Mouse (Mus musculus): ENCODE data around the gene Bcat2.

Bcat2 gene

GRCm38 (mm10) chr7:45587631-45588592 lies 18.0 kb downstream of the Bcat2 start:
- no peak for DNase-seq (ENCODE audit: low read depth, low spot score)

- peak; percentile 97 for DNase-seq (ENCODE audit: low read depth, low spot score)
These were observed 19.2 kb downstream of the Bcat2 start for GRCm38 (mm10) chr7:45589173-45589572.

- no peak for DNase-seq (ENCODE audit: low read depth, low spot score)
These were observed 19.9 kb downstream of the Bcat2 start for GRCm38 (mm10) chr7:45589898-45590297.

- DNase-seq (ENCODE audit: low read depth, low spot score) = peak; percentile 51
These were observed 20.9 kb downstream of the Bcat2 start for GRCm38 (mm10) chr7:45590874-45591273.

- no peak for DNase-seq (ENCODE audit: low read depth, low spot score)
These were observed 21.9 kb downstream of the Bcat2 start for GRCm38 (mm10) chr7:45591880-45592279.

GRCm38 (mm10) chr7:45593118-45593815 lies 23.3 kb downstream of the Bcat2 start:
- peak; percentile 88 for DNase-seq (ENCODE audit: low read depth, low spot score)

- DNase-seq (ENCODE audit: low read depth, low spot score) = no peak
These were observed 25.2 kb downstream of the Bcat2 start for GRCm38 (mm10) chr7:45595176-45595575.

- no peak for DNase-seq (ENCODE audit: low read depth, low spot score)
These were observed 26.2 kb downstream of the Bcat2 start for GRCm38 (mm10) chr7:45596107-45596506.

- no peak for DNase-seq (ENCODE audit: low read depth, low spot score)
These were observed 27.1 kb downstream of the Bcat2 start for GRCm38 (mm10) chr7:45597013-45597412.

GRCm38 (mm10) chr7:45597527-45597926 lies 27.6 kb downstream of the Bcat2 start:
- DNase-seq (ENCODE audit: low read depth, low spot score) = no peak

GRCm38 (mm10) chr7:45598960-45599879 lies 29.3 kb downstream of the Bcat2 start:
- DNase-seq (ENCODE audit: low read depth, low spot score) = no peak

- no peak for DNase-seq (ENCODE audit: low read depth, low spot score)
These were observed 35.8 kb downstream of the Bcat2 start for GRCm38 (mm10) chr7:45605704-45606289.

GRCm38 (mm10) chr7:45609511-45609910 lies 39.6 kb downstream of the Bcat2 start:
- no peak for DNase-seq (ENCODE audit: low read depth, low spot score)

GRCm38 (mm10) chr7:45616277-45616676 lies 46.3 kb downstream of the Bcat2 start:
- peak; percentile 57 for DNase-seq (ENCODE audit: low read depth, low spot score)

GRCm38 (mm10) chr7:45617042-45617695 lies 47.2 kb downstream of the Bcat2 start, which contains the start of gene Fut1:
Gene Fut1 (plus strand): TSS chr7:45617289.
- no peak for DNase-seq (ENCODE audit: low read depth, low spot score)

- DNase-seq (ENCODE audit: low read depth, low spot score) = no peak
These were observed 48.4 kb downstream of the Bcat2 start for GRCm38 (mm10) chr7:45618316-45618715.

GRCm38 (mm10) chr7:45619592-45619991 lies 49.6 kb downstream of the Bcat2 start:
- no peak for DNase-seq (ENCODE audit: low read depth, low spot score)

GRCm38 (mm10) chr7:45621443-45621842 lies 51.5 kb downstream of the Bcat2 start, which contains the start of gene Izumo1:
Gene Izumo1 (plus strand): TSS chr7:45621811.
- no peak for DNase-seq (ENCODE audit: low read depth, low spot score)

GRCm38 (mm10) chr7:45623507-45623906 lies 53.6 kb downstream of the Bcat2 start:
- no peak for DNase-seq (ENCODE audit: low read depth, low spot score)

- no peak for DNase-seq (ENCODE audit: low read depth, low spot score)
These were observed 54.8 kb downstream of the Bcat2 start for GRCm38 (mm10) chr7:45624718-45625117.

Measured in 3T3-L1 (cell line).